Mouse (Mus musculus) midbrain, embryonic 13.5 days (tissue): ENCODE measurements around the gene Tmem238l. TPM values are rescaled to one million over a fixed set of nuclear protein-coding genes. Genes with fewer than 3 reads are reported as not detected.

Experiments used
- ATAC-seq: fragments of 200-750 bp; cut with Nextera tagmentation; 2 replicates; pipeline ENCODE4 v1.8.0; 2017; ENCODE audit warnings: mild to moderate bottlenecking, moderate TSS enrichment, moderate library complexity
- H3K27ac ChIP-seq: fragments of 300-500 bp; sonication (generic); 2 replicates; pipeline ENCODE4 v1.5.1; 2015; ENCODE audit warnings: inconsistent platforms, mild to moderate bottlenecking, moderate library complexity
- H3K27me3 ChIP-seq: fragments of 300-500 bp; sonication (generic); 2 replicates; pipeline ENCODE4 v1.6.1; 2015; ENCODE audit warnings: mild to moderate bottlenecking, inconsistent platforms
- H3K36me3 ChIP-seq: fragments of 300-500 bp; sonication (generic); 2 replicates; pipeline ENCODE4 v1.6.1; 2015; ENCODE audit warnings: mild to moderate bottlenecking, inconsistent platforms
- H3K4me1 ChIP-seq: fragments of 300-500 bp; sonication (generic); replicated peaks from 2 replicates; pipeline ENCODE4 v1.6.1; 2015; ENCODE audit warnings: inconsistent platforms
- H3K4me2 ChIP-seq: fragments of 300-500 bp; sonication (generic); replicated peaks from 2 replicates; pipeline ENCODE4 v1.6.1; 2015; ENCODE audit warnings: moderate library complexity, mild to moderate bottlenecking, inconsistent platforms
- H3K4me3 ChIP-seq: fragments of 300-500 bp; sonication (generic); replicated peaks from 2 replicates; pipeline ENCODE4 v1.5.1; 2015; ENCODE audit warnings: mild to moderate bottlenecking, inconsistent platforms
- H3K9ac ChIP-seq: fragments of 300-500 bp; sonication (generic); replicated peaks from 2 replicates; pipeline ENCODE4 v1.6.1; 2015; ENCODE audit warnings: mild to moderate bottlenecking, inconsistent platforms
- H3K9me3 ChIP-seq: fragments of 300-500 bp; sonication (generic); 2 replicates; pipeline ENCODE4 v1.6.1; 2016; ENCODE audit warnings: mild to moderate bottlenecking, inconsistent platforms
- whole genome bisulfite sequencing: fragments of 180-500 bp; shearing (Covaris S2); methylation state at CpG from one replicate; pipeline ENCODE4 v1.1.7; 2015; 5-methylcytosine and 5-hydroxymethylcytosine counted together
- polyA plus RNA-seq: library from polyadenylated mRNA; unstranded; fragments of >200 nt; fragmentation: Nextera tagmentation; extraction: Ambion mirVana; gene quantifications from 2 replicates; pipeline ENCODE4 v1.2.1, GENCODE M21; 2015

Tmem238l gene
- polyA plus RNA-seq, result not detected in 2 replicates

DNA sequence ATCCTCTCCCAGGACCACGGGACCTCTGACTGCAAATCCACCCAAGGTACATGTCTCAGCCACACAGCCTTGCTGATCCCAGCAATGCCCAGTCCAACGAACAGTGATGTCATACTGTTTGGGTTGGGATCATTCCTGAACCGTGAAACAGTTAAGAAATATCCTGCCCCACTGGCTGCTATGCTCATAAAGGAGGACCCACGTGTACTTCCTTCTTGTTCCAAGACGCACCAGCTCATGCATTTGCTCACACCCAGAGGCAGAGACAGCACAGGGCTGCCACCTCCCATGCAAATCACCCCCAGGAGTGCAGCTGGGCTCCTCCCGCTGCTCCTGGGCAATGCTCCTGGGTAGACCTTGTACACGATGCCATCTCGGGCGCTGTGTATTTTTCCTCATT, at the start of gene Tmem238l:
TSS of gene Tmem238l (plus strand) at position 336 of the 400 bp plus-strand sequence.
- ATAC-seq, result no peak
- H3K9me3 ChIP-seq, result no peaks in the 10 kb centered on the region
- H3K36me3 ChIP-seq, result no peaks in the 10 kb centered on the region
- WGBS, result 84% methylated on average over 9 of the region's 9 CpGs
- H3K27ac ChIP-seq, result no peak within 1 kb of the TSS
- H3K4me1 ChIP-seq, result no peaks in the 10 kb centered on the region
- no peak within 1 kb of the TSS for H3K4me3 ChIP-seq
- H3K27me3 ChIP-seq, result no peaks in the 10 kb centered on the region
- H3K4me2 ChIP-seq, result no peak within 1 kb of the TSS
- H3K9ac ChIP-seq, result no peak within 1 kb of the TSS

DNA sequence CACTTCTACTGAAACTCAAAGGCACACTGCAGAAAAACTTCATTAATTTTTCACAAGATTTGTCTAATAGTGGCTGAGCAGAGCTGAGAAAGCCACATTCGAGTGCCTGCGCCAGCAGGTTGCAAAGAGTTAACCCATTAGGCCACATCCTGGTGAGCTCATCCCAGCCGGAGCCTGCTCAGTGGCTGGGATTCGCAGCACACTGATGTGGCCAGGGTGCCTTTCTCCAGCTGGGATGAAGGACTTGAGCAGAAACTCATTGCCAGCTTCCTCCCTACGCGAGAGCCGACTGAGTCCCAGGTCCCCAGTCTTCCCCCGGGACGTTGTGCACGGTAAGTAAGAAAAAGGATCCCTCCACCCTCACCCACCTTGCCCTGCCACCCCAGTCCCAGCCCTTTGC, 44.6 kb upstream of the Tmem238l start, which contains the start of gene Pirt:
TSS of gene Pirt (plus strand) at position 171 of the 400 bp plus-strand sequence.
- Histone ChIP-seq H3K4me1 (no peaks in the 10 kb centered on the region), H3K27ac (no peak within 1 kb of the TSS), H3K4me2 (no peak within 1 kb of the TSS), H3K27me3 (0 out of 2 replicates have a peak, but pooled peaks cover 3% of the 10 kb centered on the region), H3K9me3 (no peaks in the 10 kb centered on the region), H3K36me3 (no peaks in the 10 kb centered on the region), H3K9ac (no peak within 1 kb of the TSS), H3K4me3 (no peak within 1 kb of the TSS)
- no peak for ATAC-seq
- 53% methylated on average over 10 of the region's 10 CpGs for WGBS

DNA sequence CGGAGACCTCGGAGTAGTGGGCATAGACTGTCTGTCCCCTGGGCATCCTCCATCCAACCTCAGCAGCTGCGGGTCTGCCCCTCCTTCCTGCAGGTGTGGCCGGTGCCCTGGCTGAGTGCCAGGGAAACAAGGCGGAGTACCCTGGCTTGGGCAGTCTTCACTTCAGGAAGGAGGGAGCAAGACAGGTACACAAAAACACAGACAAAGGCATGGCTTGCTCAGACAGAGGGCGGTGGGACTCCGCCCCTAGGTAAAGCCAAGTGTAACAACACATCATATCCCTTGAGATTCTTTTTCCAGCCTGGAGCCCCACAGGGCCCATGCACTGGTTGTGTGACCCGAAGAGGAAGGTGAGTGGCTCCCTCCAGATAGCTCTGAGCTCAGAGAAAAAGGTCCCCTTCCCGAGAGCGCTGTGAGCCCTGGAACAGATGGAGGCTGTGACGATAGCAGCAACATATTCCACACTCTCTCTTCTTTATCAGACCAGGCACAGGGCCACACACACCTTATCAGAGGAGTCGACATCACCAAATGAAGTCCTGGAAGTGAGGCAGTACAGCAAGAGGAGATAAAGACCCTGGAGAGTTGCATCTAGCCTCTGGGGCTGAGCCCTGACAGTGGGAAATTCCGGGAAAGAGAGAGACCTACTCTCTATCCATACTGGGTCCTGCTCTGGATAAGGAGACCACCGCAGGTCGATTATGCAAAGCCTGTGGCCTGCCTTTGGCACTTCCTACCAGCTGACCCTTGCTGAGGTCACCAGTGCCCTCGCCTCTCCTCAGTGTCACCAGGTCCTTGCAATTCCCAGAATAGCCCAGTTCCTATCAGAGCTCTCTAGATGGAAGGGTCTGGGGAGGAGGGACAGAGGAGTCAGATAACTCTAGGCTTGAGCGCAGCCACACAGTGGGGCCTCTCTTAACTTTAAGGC, 43.6 kb upstream of the Tmem238l start:
- WGBS, result 69% methylated on average over 17 of the region's 17 CpGs
- ATAC-seq, result no peak
- Histone ChIP-seq H3K9me3 (no peaks in the 10 kb centered on the region), H3K4me1 (no peaks in the 10 kb centered on the region), H3K9ac (no peak overlapping the region), H3K27me3 (0 out of 2 replicates have a peak, but pooled peaks cover 3% of the 10 kb centered on the region), H3K36me3 (no peaks in the 10 kb centered on the region), H3K27ac (no peak overlapping the region), H3K4me2 (no peak overlapping the region), H3K4me3 (no peak overlapping the region)

DNA sequence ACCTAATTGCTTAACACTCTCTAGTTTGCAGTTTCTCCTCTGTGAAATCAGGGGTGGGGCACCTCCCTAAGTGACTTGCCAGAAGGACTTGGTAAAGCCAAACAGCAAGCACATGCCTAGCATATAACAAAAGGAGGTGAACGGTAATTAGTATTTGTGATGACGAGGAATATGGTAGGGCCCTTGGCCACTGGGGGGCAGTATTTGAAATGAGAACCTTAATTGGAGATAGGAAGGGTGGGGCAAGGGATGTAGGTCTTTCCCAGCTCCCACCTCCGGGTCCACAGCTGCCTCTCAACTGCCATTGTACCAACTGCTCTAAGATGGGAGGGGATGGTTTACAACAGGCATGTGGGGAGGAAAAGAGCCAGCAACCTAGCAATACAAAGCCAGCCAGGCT, 42.2 kb upstream of the Tmem238l start:
- Histone ChIP-seq H3K4me3 (no peak overlapping the region), H3K36me3 (no peaks in the 10 kb centered on the region), H3K27me3 (0 out of 2 replicates have a peak, but pooled peaks cover 3% of the 10 kb centered on the region), H3K4me2 (no peak overlapping the region), H3K9me3 (no peaks in the 10 kb centered on the region), H3K27ac (no peak overlapping the region), H3K9ac (no peak overlapping the region), H3K4me1 (no peaks in the 10 kb centered on the region)
- peak; percentile 30; the same call in 1 of the 2 replicates for ATAC-seq
- 27% methylated on average over 3 of the region's 3 CpGs for WGBS

DNA sequence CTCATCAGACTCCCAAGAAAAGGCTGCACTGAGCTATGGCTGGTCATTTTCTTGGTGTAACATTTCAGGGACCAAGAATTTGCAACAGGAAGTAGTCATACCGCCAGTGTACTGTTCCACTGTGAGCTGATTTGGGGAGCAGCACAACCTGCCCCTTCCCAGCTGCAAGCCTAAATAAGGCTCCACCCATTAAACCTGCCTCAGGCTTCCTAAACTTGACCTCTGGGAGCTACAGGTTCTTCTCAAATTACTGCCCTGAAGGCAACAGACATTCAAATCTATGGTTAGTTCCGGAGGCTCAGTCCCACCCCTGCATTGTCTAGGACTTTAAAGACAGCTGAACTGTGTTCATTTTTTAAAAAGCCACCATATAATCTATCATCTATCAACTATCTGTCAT, 36.4 kb upstream of the Tmem238l start:
- Histone ChIP-seq H3K9me3 (no peaks in the 10 kb centered on the region), H3K4me3 (no peak overlapping the region), H3K36me3 (no peaks in the 10 kb centered on the region), H3K9ac (no peak overlapping the region), H3K27ac (no peak overlapping the region), H3K4me1 (no peaks in the 10 kb centered on the region), H3K27me3 (no peaks in the 10 kb centered on the region), H3K4me2 (no peak overlapping the region)
- WGBS, result 79% methylated on average over 2 of the region's 2 CpGs
- ATAC-seq, result no peak

DNA sequence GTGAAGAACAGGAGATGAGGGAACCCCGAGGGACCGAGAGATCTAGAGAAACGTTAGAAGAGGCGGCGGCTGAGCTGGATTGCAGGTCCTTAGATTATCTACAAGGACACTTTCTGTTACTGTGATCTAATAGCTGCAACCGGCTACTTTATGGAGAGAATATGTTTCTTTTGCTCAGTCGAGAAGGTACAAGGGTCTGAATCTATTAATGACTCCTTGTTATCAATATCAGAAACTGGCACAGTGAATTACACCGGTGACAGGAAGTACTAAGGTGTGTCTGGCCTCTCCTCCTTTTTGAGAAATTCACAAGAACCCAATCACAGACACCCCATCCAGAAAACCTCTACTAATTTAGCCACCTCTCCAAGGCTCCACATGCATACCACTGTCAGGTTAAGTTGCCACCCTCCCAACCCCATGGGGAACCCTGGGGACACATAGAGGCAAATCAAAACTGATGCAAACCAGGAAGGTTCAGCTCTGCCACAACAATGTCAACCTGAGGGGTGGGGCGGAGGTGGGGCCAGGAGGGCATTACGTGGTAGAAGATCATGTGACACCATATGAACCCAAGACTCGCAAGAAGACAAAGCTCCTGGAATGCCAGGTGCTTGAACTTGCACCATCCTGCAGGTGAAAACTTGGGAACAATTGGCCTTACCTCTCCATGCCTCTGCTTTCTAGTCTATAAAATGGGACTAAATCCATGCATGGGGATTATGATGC, 32.2 kb upstream of the Tmem238l start:
- no peak overlapping the region for H3K4me3 ChIP-seq
- H3K27me3 ChIP-seq, result no peaks in the 10 kb centered on the region
- 87% methylated on average over 11 of the region's 11 CpGs for WGBS
- no peak overlapping the region for H3K27ac ChIP-seq
- H3K4me1 ChIP-seq, result no peaks in the 10 kb centered on the region
- H3K4me2 ChIP-seq, result no peak overlapping the region
- H3K36me3 ChIP-seq, result no peaks in the 10 kb centered on the region
- no peak for ATAC-seq
- no peaks in the 10 kb centered on the region for H3K9me3 ChIP-seq
- no peak overlapping the region for H3K9ac ChIP-seq

DNA sequence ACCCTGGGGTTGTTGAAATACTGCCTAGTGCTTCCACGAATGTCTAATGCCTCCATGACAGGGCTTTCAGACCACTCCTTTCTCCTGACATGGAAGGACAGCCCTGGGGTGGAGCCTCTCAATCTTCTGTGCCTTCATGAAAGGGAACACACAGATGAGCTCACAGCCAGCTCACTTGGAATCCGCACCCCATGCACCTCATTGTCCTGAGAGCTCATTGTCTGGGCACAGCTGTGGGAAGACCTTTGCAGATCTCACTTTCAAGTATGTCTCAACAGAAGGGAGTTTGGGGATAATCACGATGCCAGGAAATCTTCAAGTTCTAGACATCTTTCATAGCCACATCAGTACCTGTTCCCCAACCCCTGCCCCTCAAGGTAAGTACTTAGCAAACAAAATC, 28.1 kb upstream of the Tmem238l start:
- Histone ChIP-seq H3K27me3 (no peaks in the 10 kb centered on the region), H3K4me2 (no peak overlapping the region), H3K4me3 (no peak overlapping the region), H3K9ac (no peak overlapping the region), H3K9me3 (no peaks in the 10 kb centered on the region), H3K36me3 (no peaks in the 10 kb centered on the region), H3K4me1 (0 out of 2 replicates have a peak, but pooled peaks cover 4% of the 10 kb centered on the region), H3K27ac (no peak overlapping the region)
- 42% methylated on average over 3 of the region's 3 CpGs for WGBS
- ATAC-seq, result no peak

DNA sequence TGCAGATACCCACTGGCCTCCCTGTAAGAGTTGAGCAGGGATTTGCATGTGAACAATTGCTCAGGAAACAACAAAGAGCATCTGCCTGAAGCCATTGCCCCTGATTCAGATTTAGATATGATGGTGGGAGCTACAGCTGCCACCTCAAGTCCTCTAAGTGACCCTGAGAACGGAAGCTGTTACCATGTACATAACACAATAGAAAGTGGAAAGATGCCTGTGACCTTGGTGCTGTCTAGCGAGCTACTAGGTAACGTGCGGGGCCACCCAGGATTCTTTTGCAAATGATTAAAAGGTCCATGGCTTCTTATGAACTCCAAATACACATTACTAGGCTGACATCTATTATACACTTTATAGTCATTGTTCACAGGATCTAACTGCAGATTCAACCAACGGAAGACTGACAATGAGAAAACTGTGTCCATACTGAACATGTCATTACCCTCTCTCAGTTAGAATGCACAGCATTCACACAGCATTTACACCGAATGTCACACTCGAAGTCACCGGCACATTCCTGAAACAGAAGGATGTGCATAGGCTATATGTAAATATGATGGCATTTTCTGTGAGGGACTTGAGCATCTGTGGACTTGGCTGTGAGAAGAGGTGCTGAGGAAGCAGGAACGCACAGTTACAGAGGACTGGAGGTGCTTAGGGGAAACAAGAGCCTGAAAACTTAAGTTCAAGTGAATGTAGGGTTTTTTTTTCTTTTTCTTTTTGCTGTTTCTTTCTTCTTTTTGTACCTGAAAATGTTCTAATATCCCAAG, 23.4 kb upstream of the Tmem238l start:
- H3K4me1 ChIP-seq, result 0 out of 2 replicates have a peak, but pooled peaks cover 4% of the 10 kb centered on the region
- no peaks in the 10 kb centered on the region for H3K9me3 ChIP-seq
- no peak overlapping the region for H3K4me2 ChIP-seq
- H3K9ac ChIP-seq, result no peak overlapping the region
- no peak for ATAC-seq
- no peaks in the 10 kb centered on the region for H3K27me3 ChIP-seq
- no peak overlapping the region for H3K4me3 ChIP-seq
- 66% methylated on average over 9 of the region's 9 CpGs for WGBS
- H3K27ac ChIP-seq, result no peak overlapping the region
- H3K36me3 ChIP-seq, result no peaks in the 10 kb centered on the region

DNA sequence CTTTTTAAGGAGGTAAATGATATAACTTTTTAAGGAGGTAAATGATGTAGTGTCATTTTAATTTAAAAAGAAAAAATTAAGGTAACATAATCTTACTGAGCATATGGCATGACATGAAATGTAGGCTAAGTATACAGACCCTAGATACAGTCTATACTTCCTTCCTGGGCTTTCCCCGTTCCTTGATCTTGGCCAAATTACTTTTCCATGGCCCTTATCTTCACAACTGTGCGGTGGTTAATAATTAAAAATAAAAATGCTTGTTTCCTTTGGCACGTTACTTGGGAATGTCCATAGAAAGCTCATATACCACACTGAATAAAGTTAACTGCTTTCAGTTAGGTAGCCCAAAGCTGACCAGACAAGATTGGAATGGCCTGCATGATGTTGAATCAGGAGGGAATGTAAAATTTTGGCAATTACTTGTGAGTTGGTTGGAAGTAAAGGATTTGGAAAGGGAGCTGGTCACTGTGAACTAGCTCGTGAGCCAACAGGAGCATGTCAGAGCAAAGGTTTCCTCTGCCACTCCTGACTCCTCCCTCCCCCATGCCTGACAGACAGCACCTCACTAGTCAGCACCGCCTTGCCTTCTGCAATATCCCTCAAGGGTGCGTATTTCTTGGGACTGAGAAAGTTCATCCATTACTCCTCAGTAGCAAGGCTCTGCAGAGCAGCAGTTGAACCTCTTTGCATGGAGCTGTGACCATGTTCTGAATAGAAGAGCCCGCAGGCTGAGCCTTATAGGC, 21.8 kb upstream of the Tmem238l start:
- H3K4me3 ChIP-seq, result no peak overlapping the region
- H3K9ac ChIP-seq, result no peak overlapping the region
- H3K9me3 ChIP-seq, result no peaks in the 10 kb centered on the region
- no peaks in the 10 kb centered on the region for H3K27me3 ChIP-seq
- 90% methylated on average over 7 of the region's 7 CpGs for WGBS
- H3K4me1 ChIP-seq, result 0 out of 2 replicates have a peak, but pooled peaks cover 4% of the 10 kb centered on the region
- no peak for ATAC-seq
- no peak overlapping the region for H3K4me2 ChIP-seq
- no peak overlapping the region for H3K27ac ChIP-seq
- no peaks in the 10 kb centered on the region for H3K36me3 ChIP-seq

DNA sequence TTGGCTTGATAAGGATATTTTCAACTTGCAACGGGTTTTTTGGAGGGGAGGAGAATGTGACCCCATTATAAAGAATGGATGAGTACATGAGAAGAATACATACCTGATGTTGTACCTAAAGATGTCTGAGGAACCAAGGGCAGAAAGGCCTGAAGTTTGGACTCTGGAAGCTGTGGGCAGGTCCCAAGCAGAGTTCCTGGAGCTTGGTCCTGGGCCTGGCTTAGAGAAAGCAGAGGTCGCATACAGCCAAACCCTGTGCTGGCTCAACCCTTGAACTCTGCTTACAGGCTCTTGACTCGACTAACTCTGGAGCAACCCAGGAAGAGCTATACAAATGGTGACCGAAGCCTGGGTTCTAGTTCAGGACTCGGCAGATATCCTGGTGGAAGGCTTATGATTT, 14.4 kb upstream of the Tmem238l start:
- Histone ChIP-seq H3K4me2 (no peak overlapping the region), H3K9ac (no peak overlapping the region), H3K4me1 (no peaks in the 10 kb centered on the region), H3K9me3 (no peaks in the 10 kb centered on the region), H3K27ac (no peak overlapping the region), H3K27me3 (no peaks in the 10 kb centered on the region), H3K4me3 (no peak overlapping the region), H3K36me3 (no peaks in the 10 kb centered on the region)
- no peak for ATAC-seq
- WGBS, result 93% methylated on average over 5 of the region's 5 CpGs

DNA sequence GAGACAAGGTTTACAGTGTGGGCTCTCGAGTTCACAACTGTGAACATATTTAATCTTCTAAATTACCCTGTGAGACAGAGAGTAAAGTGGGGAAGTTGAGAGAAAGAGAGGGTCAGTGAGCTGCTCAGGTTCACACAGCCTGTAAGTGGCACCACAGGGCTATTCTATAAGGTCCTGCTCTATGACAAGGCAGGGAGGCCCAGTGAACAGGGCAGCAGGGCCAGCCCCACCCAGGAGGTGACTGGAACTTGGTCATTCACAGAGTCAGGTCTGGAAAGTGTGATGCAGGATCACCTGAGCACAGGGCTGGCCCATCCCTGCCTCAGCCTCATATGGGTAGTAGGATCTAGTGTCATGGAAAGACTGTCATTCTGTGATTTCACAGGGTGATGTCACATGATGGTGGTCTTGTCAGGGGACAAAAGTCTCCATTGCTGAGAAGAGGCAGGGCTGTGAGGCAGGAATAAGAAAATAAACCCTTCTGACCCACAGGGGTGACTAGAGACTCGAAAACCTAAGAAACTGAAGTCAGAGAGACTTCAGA, 11.1 kb upstream of the Tmem238l start:
- 75% methylated on average over 2 of the region's 2 CpGs for WGBS
- H3K4me3 ChIP-seq, result no peak overlapping the region

More for the DNA sequence above, 11.1 kb upstream of the Tmem238l start:
- Histone ChIP-seq H3K9ac (no peak overlapping the region), H3K27me3 (no peaks in the 10 kb centered on the region), H3K4me2 (no peak overlapping the region), H3K9me3 (no peaks in the 10 kb centered on the region), H3K27ac (no peak overlapping the region), H3K36me3 (no peaks in the 10 kb centered on the region), H3K4me1 (no peaks in the 10 kb centered on the region)
- ATAC-seq, result no peak
